Mouse (Mus musculus) ES-E14 (cell line): ENCODE results near the gene Dnajc28.

Experiments
- CHD2 ChIP-seq: IDR thresholded peaks from 2 replicates; pipeline ENCODE4 v1.6.1; 2014; ENCODE audit warnings: mild to moderate bottlenecking, low read depth, low read length, inconsistent platforms
- HCFC1 ChIP-seq: IDR thresholded peaks from 2 replicates; pipeline ENCODE4 v1.6.1; 2012; ENCODE audit warnings: low read length, inconsistent platforms, borderline replicate concordance; ENCODE audit not compliant: insufficient read depth

- TF ChIP-seq HCFC1 = no peak
- no peak for TF ChIP-seq CHD2
These were observed 30.4 kb upstream of the Dnajc28 start for GRCm38 (mm10) chr16:91649246-91649645.
